Mouse (Mus musculus): ENCODE measurements at regions not wholly inside any gene's neighbourhood (a gene's known extent, or its start where the extent isn't known, plus 50 kb on each side); places are given as distances from the start of the nearest gene placed in this dataset.
"Not testable (repeated sequence)": the region's sequence is repeated elsewhere in the genome, so short reads cannot be mapped to it uniquely, and the experiment has no call there.

- DNase-seq = no peak
These were observed 299.6 kb downstream of the Chl1 start for GRCm38 (mm10) chr6:103809986-103810341.

GRCm38 (mm10) chr6:103810342-103811001, 300.1 kb downstream of the Chl1 start:
- no peak for DNase-seq

GRCm38 (mm10) chr6:103816396-103816795, 306.0 kb downstream of the Chl1 start:
- not testable (repeated sequence) for DNase-seq

- DNase-seq = no peak
These were observed 315.7 kb downstream of the Chl1 start for GRCm38 (mm10) chr6:103826042-103826441.

GRCm38 (mm10) chr6:103827623-103828022, 317.2 kb downstream of the Chl1 start:
- no peak for DNase-seq

- no peak for DNase-seq
These were observed 318.5 kb downstream of the Chl1 start for GRCm38 (mm10) chr6:103828866-103829265.

- no peak for DNase-seq
These were observed 321.9 kb downstream of the Chl1 start for GRCm38 (mm10) chr6:103832301-103832700.

GRCm38 (mm10) chr6:103832808-103833207, 322.4 kb downstream of the Chl1 start:
- DNase-seq = no peak

GRCm38 (mm10) chr6:103833501-103834132, 323.2 kb downstream of the Chl1 start:
- peak; percentile 38 for DNase-seq

GRCm38 (mm10) chr6:103834726-103835229, 324.4 kb downstream of the Chl1 start:
- DNase-seq = no peak

- DNase-seq = no peak
These were observed 349.4 kb downstream of the Chl1 start for GRCm38 (mm10) chr6:103859787-103860186.

- no peak for DNase-seq
These were observed 383.1 kb downstream of the Chl1 start for GRCm38 (mm10) chr6:103893455-103893854.

GRCm38 (mm10) chr6:103924504-103924903, 414.1 kb downstream of the Chl1 start:
- DNase-seq = no peak

GRCm38 (mm10) chr6:103927094-103927493, 416.7 kb downstream of the Chl1 start:
- no peak for DNase-seq

- DNase-seq = no peak
These were observed 430.0 kb downstream of the Chl1 start for GRCm38 (mm10) chr6:103940345-103940744.

GRCm38 (mm10) chr6:103944361-103944760, 434.0 kb downstream of the Chl1 start:
- no peak for DNase-seq

GRCm38 (mm10) chr6:103947474-103947873, 437.1 kb downstream of the Chl1 start:
- DNase-seq = no peak

GRCm38 (mm10) chr6:103953134-103953771, 442.9 kb downstream of the Chl1 start:
- no peak for DNase-seq

- no peak for DNase-seq
These were observed 448.6 kb downstream of the Chl1 start for GRCm38 (mm10) chr6:103959002-103959401.

- no peak for DNase-seq
These were observed 457.5 kb downstream of the Chl1 start for GRCm38 (mm10) chr6:103967811-103968420.

- DNase-seq = no peak
These were observed 488.8 kb downstream of the Chl1 start for GRCm38 (mm10) chr6:103999186-103999585.

GRCm38 (mm10) chr6:104028439-104029091, 464.0 kb upstream of the Cntn6 start:
- peak; percentile 47 for DNase-seq

Measured in adrenal gland, adult 2 months (tissue).